Mouse (Mus musculus) testis, adult 2 months (tissue): ENCODE data around the gene Ufsp2. TPM values are rescaled to one million over a fixed set of nuclear protein-coding genes. Genes with fewer than 3 reads are reported as not detected.
A peak's percentile ranks its signal among the peaks of the same experiment; 100 is the strongest.

Experiments
- H3K27ac ChIP-seq: fragments of 200-500 bp; 2 replicates; pipeline ENCODE4 v1.5.1; 2012; ENCODE audit warnings: low read depth, low read length; ENCODE audit not compliant: control insufficient read depth, insufficient read depth
- H3K27me3 ChIP-seq: fragments of 200-500 bp; 2 replicates; pipeline ENCODE4 v1.6.1; 2012; ENCODE audit warnings: mild to moderate bottlenecking, low read length, moderate library complexity; ENCODE audit not compliant: control insufficient read depth, insufficient read depth
- H3K36me3 ChIP-seq: fragments of 200-500 bp; 2 replicates; pipeline ENCODE4 v1.6.1; 2012; ENCODE audit warnings: mild to moderate bottlenecking, low read length; ENCODE audit not compliant: control insufficient read depth, insufficient read depth
- H3K4me1 ChIP-seq: fragments of 200-500 bp; 2 replicates; pipeline ENCODE4 v1.6.1; 2012; ENCODE audit warnings: low read length; ENCODE audit not compliant: control insufficient read depth, insufficient read depth
- H3K4me3 ChIP-seq: fragments of 200-500 bp; 2 replicates; pipeline ENCODE4 v1.5.1; 2012; ENCODE audit warnings: low read depth, mild to moderate bottlenecking, low read length, moderate library complexity, mixed read lengths; ENCODE audit not compliant: control insufficient read depth
- CTCF ChIP-seq: fragments of 200-500 bp; IDR thresholded peaks from 2 replicates; pipeline ENCODE4 v1.5.1; 2012; ENCODE audit warnings: low read depth, mild to moderate bottlenecking, inconsistent platforms, low read length, moderate library complexity; ENCODE audit not compliant: control insufficient read depth, insufficient read depth, insufficient replicate concordance
- POLR2A ChIP-seq: fragments of 200-500 bp; IDR thresholded peaks from 2 replicates; pipeline ENCODE4 v1.6.1; 2012; ENCODE audit warnings: low read depth, mild to moderate bottlenecking, inconsistent platforms, low read length, moderate library complexity; ENCODE audit not compliant: control insufficient read depth
- polyA plus RNA-seq: library from polyadenylated mRNA; depleted of rRNA; stranded (reverse); fragments of >200 nt; gene quantifications from 2 replicates; pipeline ENCODE4 v1.2.3, GENCODE M21; 2012; rRNA removed

Ufsp2 gene
- polyA plus RNA-seq, 1 experiment, result 20.0 TPM

- Histone ChIP-seq H3K4me3 (peak overlapping the region; percentile 10), H3K4me1 (peaks cover 7% of the 10 kb centered on the region), H3K27me3 (no peaks in the 10 kb centered on the region), H3K36me3 (no peaks in the 10 kb centered on the region), H3K27ac (no peak overlapping the region)
- no peak for TF ChIP-seq CTCF
- TF ChIP-seq POLR2A, result no peak
These were observed 46.9 kb downstream of the Ufsp2 start for GRCm38 (mm10) chr8:46022203-46022602.

- peaks cover 7% of the 10 kb centered on the region for H3K4me1 ChIP-seq
- H3K27ac ChIP-seq, result no peak overlapping the region
- TF ChIP-seq POLR2A, result no peak
- H3K4me3 ChIP-seq, result no peak overlapping the region
- H3K36me3 ChIP-seq, result no peaks in the 10 kb centered on the region
- no peaks in the 10 kb centered on the region for H3K27me3 ChIP-seq
These were observed 47.4 kb downstream of the Ufsp2 start for GRCm38 (mm10) chr8:46022758-46023157.

DNA sequence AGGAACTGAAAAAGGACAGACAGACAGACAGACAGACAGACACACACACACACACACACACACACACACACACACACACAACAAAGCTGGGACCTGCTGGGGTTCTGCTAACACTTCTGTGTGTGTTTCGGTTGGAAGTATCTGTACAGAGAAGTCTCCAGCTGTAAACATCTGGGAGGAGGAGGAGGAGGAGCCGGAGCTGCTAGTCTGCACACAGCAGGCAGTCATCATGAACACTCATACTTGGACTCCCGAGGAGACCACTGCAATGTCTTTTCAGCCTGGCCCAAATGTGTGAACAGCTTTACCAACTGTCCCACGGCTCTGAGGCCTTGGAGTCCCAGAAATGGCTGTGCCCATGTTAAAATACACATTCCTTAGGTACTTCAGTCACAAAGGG is 49.1 kb downstream of the Ufsp2 start:
- Histone ChIP-seq H3K36me3 (no peaks in the 10 kb centered on the region), H3K4me3 (no peak overlapping the region), H3K27me3 (no peaks in the 10 kb centered on the region), H3K27ac (no peak overlapping the region), H3K4me1 (peaks cover 7% of the 10 kb centered on the region)
- TF ChIP-seq CTCF (no peak), POLR2A (no peak)

- Histone ChIP-seq H3K27ac (no peak overlapping the region), H3K36me3 (peaks cover 1% of the 10 kb centered on the region; the same call in 1 of the 2 replicates), H3K4me1 (no peaks in the 10 kb centered on the region), H3K4me3 (no peak overlapping the region), H3K27me3 (no peaks in the 10 kb centered on the region)
- TF ChIP-seq POLR2A, result no peak
- no peak for TF ChIP-seq CTCF
These were observed 60.9 kb downstream of the Ufsp2 start for GRCm38 (mm10) chr8:46036217-46036616.

DNA sequence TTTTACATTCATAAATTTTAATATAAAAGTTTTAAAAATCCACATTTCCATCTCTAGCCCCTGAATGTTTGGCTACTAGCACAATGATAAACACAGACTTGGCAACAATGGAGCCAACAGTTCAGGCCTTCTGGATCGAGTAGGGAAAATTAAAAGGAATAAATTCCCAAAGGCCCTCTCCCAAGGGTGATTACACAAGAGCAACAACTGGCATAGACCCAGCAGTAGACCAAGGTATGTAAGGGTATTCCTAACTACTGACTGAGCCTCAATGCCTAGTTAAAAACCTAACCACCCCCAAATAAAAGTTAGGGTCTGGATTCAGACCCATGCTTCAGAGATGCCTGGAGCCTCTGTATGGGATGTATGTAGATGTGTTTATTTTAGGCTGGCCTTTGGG is 64.3 kb downstream of the Ufsp2 start:
- H3K27me3 ChIP-seq, result no peaks in the 10 kb centered on the region
- H3K4me1 ChIP-seq, result no peaks in the 10 kb centered on the region
- no peak for TF ChIP-seq POLR2A
- no peak for TF ChIP-seq CTCF
- H3K27ac ChIP-seq, result no peak overlapping the region
- peaks cover 3% of the 10 kb centered on the region for H3K36me3 ChIP-seq
- H3K4me3 ChIP-seq, result no peak overlapping the region

DNA sequence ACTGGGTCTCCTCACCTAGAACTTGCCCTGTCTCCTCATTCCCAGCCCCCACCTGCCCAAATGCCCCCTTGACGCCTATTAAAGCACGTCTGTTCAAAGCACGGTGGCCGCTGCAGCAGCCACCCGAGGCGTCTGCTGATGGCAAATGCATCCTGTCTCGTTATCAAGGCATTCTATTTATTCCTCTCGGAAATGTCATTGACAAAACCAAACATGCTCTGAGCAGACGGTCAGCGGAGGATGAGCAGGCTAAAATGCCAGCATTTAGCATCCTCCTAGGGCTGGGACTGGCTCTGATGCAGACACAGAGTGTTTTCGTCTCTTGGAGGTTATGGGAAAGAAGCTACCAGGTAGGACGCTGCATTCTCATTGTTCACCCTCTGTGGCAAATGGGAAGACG is 64.9 kb downstream of the Ufsp2 start:
- no peak overlapping the region for H3K27ac ChIP-seq
- TF ChIP-seq POLR2A (no peak), CTCF (no peak)
- H3K4me1 ChIP-seq, result no peaks in the 10 kb centered on the region
- no peak overlapping the region for H3K4me3 ChIP-seq
- no peaks in the 10 kb centered on the region for H3K27me3 ChIP-seq
- peaks cover 3% of the 10 kb centered on the region for H3K36me3 ChIP-seq

Other genes with a start within 250 kb of the Ufsp2 start
- gene Pdlim3, start 90.1 kb upstream of the Ufsp2 start, polyA plus RNA-seq, result 5.9 and 13.2 TPM in 2 replicates
- 21.8 and 23.4 TPM in 2 replicates for gene Ccdc110, start 40.9 kb upstream of the Ufsp2 start, polyA plus RNA-seq
- 26.8 and 28.7 TPM in 2 replicates for gene 1700029J07Rik, start 276 bp upstream of the Ufsp2 start, polyA plus RNA-seq
- gene Lrp2bp, start 23.8 kb downstream of the Ufsp2 start, polyA plus RNA-seq, result 53.7 and 55.3 TPM in 2 replicates
- gene Ankrd37, start 30.2 kb downstream of the Ufsp2 start, polyA plus RNA-seq, result 3.0 and 3.7 TPM in 2 replicates
- 78.2 and 91.9 TPM in 2 replicates for gene Cfap97, start 176.2 kb downstream of the Ufsp2 start, polyA plus RNA-seq
- gene Snx25, start 176.6 kb downstream of the Ufsp2 start, polyA plus RNA-seq, result 14.9 and 16.2 TPM in 2 replicates
- 34.6 and 39.0 TPM in 2 replicates for gene Slc25a4, start 235.8 kb downstream of the Ufsp2 start, polyA plus RNA-seq